Mouse (Mus musculus) midbrain, embryonic 11.5 days (tissue): ENCODE measurements around the gene Pitx2. TPM values are rescaled to one million over a fixed set of nuclear protein-coding genes. Genes with fewer than 3 reads are reported as not detected.

Experiments used
- ATAC-seq: fragments of 200-750 bp; cut with Nextera tagmentation; 2 replicates; pipeline ENCODE4 v1.8.0; 2017; ENCODE audit warnings: moderate TSS enrichment, moderate library complexity; ENCODE audit not compliant: low FRiP score
- DNase-seq: peaks from one replicate; pipeline ENCODE4 v3.0.0; 2015; ENCODE audit warnings: low spot score; ENCODE audit errors: missing footprints
- H3K27ac ChIP-seq: fragments of 300-500 bp; sonication (generic); 2 replicates; pipeline ENCODE4 v1.5.1; 2014; ENCODE audit warnings: low read depth, low read length
- H3K27me3 ChIP-seq: fragments of 300-500 bp; sonication (generic); 2 replicates; pipeline ENCODE4 v1.6.1; 2014; ENCODE audit warnings: mild to moderate bottlenecking, low read length, moderate library complexity, mixed read lengths; ENCODE audit not compliant: control insufficient read depth, insufficient read depth
- H3K36me3 ChIP-seq: fragments of 300-500 bp; sonication (generic); 2 replicates; pipeline ENCODE4 v1.6.1; 2014; ENCODE audit warnings: mild to moderate bottlenecking, low read length, moderate library complexity, mixed read lengths; ENCODE audit not compliant: control insufficient read depth, insufficient read depth
- H3K4me1 ChIP-seq: fragments of 300-500 bp; sonication (generic); 2 replicates; pipeline ENCODE4 v1.6.1; 2014; ENCODE audit warnings: low read length; ENCODE audit not compliant: control insufficient read depth, insufficient read depth
- H3K4me2 ChIP-seq: fragments of 300-500 bp; sonication (generic); 2 replicates; pipeline ENCODE4 v1.6.1; 2014; ENCODE audit warnings: mild to moderate bottlenecking, moderate library complexity
- H3K4me3 ChIP-seq: fragments of 300-500 bp; sonication (generic); 2 replicates; pipeline ENCODE4 v1.5.1; 2014; ENCODE audit warnings: low read depth, low read length
- H3K9ac ChIP-seq: fragments of 300-500 bp; sonication (generic); 2 replicates; pipeline ENCODE4 v1.6.1; 2014; ENCODE audit warnings: low read length
- H3K9me3 ChIP-seq: fragments of 300-500 bp; sonication (generic); 2 replicates; pipeline ENCODE4 v1.6.1; 2016; ENCODE audit warnings: low read length; ENCODE audit not compliant: control insufficient read depth
- WGBS: fragments of 180-500 bp; shearing (Covaris S2); extraction: QIAGEN DNeasy Blood & Tissue Kit; methylation state at CpG from one replicate; pipeline ENCODE4 v1.1.7; 2014; 5-methylcytosine and 5-hydroxymethylcytosine counted together
- polyA plus RNA-seq: library from polyadenylated mRNA; unstranded; fragments of >200 nt; fragmentation: Nextera tagmentation; extraction: Ambion mirVana; gene quantifications from 2 replicates; pipeline ENCODE4 v1.2.1, GENCODE M21; 2014

Gene Pitx2
- polyA plus RNA-seq, 1 experiment from 2014 or later: 53.7 TPM

DNA sequence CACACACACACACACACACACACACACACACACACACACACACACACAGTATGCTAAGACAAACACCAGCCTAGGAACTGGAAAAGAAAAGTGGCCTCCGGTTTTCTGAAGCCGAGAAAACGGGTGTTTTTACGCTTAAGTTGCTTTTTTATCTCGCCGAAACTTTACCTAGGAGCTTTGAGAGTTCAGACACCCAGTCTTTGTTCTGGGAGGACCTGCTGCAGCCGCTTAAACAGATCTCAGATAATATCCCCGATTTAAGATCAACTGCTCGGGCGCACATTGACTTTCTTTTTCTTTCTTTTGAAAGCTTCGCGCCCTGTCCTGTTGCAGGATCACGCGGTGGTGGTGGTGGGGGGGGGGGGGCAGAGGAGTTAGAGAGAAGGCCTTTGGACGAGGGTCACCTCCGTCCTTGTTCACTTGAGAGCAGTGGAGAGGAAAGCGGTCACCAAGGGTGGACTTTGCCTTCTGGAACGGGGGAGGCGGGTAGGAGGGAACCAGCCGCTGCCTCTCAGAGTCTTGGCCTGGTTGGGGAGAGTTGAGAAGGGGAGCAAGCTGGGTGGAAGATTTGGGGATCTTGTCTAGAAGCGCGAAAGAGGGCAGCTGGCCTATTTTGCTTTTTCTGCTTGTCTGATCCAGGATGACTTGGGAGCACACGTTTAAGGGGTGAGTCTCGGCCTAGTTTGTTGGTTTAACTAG is 21.2 kb downstream of the Pitx2 start:
- under 1% methylated on average over 24 of the region's 24 CpGs for WGBS
- H3K27me3 ChIP-seq: peaks cover 90% of the 10 kb centered on the region
- H3K36me3 ChIP-seq: no peaks in the 10 kb centered on the region
- no peak overlapping the region for H3K9ac ChIP-seq
- peaks cover 8% of the 10 kb centered on the region for H3K4me1 ChIP-seq
- peak; percentile 97 for DNase-seq
- H3K4me3 ChIP-seq: no peak overlapping the region
- no peak for ATAC-seq
- H3K4me2 ChIP-seq: 0 out of 2 replicates have a peak overlapping the region, but pooled peaks have one; percentile 3
- no peak overlapping the region for H3K27ac ChIP-seq
- no peaks in the 10 kb centered on the region for H3K9me3 ChIP-seq

DNA sequence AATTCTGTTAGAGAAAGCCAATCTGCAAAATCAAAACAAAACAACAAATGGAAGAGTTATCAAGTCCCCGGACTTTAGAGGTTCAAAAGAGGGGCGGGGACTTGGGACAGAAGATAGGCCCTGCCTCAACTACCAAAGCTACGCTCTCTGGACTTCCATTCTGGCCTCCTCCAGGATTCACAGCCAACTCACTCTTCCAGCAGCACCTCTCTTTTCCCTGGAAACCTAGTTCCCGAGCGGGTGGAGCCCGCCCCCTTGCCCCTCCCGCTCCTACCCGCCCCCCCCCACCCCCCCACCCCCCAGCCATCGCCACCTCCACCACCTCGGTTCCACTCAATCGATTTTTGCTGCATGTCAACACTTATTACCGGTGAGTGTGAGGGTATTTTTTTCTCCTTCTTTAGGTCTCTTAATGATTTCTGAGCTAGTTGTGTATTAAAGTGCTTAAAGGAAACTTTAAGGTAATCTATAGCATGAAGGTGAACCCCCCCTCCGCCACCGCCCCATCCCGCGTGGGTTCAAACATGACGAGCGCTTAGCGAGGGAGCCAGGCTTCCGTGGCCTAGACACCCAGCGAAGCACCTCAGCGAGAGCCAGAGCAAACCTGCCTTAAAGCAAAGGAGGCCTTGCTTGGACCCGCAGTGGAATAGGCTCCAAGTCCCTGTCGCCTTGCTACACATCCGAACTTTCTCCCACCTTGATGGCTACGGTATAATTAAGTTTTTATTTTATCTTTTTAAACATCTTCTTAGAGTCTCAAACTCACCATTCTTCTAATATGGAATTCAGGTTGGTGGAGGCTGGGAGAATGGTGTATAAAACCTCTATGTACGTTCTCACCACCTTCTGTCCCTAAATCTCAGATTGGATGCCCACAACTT is 21.9 kb downstream of the Pitx2 start:
- Histone ChIP-seq H3K9me3 (no peaks in the 10 kb centered on the region), H3K27ac (no peak overlapping the region), H3K4me1 (peaks cover 5% of the 10 kb centered on the region; the same call in 1 of the 2 replicates), H3K4me2 (no peak overlapping the region), H3K4me3 (no peak overlapping the region), H3K9ac (no peak overlapping the region), H3K36me3 (no peaks in the 10 kb centered on the region), H3K27me3 (peaks cover 91% of the 10 kb centered on the region)
- WGBS: under 1% methylated on average over 25 of the region's 27 CpGs
- ATAC-seq (no peak), DNase-seq (peak; percentile 95)

DNA sequence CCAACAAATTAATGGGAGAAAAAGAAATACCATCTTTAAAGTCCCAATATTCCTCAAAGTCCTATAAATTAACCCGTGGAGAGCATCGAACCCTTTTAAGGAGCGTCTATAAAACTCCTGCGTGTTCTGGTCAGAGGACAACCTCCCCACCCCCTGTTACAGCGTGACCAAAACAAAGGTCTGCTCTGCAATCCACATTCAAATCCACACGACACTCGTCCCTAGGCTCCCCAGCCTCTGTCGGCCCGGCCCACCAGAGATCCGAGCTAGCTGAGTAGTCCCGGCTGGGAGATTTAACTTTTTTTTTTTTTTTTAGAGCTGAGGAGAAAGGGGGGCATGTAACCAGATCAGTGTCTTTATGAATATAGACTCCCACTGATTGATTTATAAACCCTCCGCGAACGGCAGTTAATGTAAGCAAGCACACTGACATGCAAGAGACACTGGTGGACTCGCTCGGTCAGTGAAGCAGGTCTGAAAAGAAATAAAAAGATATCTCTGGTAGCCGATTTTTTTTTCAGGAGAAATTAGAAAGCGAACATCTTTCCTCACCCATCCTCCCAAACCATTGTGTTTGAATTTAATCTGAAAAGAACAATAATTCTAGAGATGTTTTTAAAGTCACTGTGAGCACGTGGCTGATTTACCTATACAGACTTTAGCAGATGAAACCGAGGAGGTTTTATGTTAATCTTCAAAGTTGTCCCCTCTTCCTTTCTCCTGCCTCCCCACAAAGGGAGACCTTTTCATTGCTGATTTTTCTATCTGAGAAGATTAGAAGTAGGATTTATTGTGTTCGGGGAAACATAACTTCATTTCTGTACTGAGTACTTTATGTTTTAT is 23.0 kb downstream of the Pitx2 start:
- no peak overlapping the region for H3K27ac ChIP-seq
- peaks cover 5% of the 10 kb centered on the region; the same call in 1 of the 2 replicates for H3K4me1 ChIP-seq
- H3K9me3 ChIP-seq: no peaks in the 10 kb centered on the region
- H3K4me3 ChIP-seq: no peak overlapping the region
- H3K4me2 ChIP-seq: no peak overlapping the region
- WGBS: under 1% methylated on average over 21 of the region's 21 CpGs
- ATAC-seq (no peak), DNase-seq (peak; percentile 93)
- H3K36me3 ChIP-seq: no peaks in the 10 kb centered on the region
- H3K27me3 ChIP-seq: peaks cover 92% of the 10 kb centered on the region
- H3K9ac ChIP-seq: no peak overlapping the region

DNA sequence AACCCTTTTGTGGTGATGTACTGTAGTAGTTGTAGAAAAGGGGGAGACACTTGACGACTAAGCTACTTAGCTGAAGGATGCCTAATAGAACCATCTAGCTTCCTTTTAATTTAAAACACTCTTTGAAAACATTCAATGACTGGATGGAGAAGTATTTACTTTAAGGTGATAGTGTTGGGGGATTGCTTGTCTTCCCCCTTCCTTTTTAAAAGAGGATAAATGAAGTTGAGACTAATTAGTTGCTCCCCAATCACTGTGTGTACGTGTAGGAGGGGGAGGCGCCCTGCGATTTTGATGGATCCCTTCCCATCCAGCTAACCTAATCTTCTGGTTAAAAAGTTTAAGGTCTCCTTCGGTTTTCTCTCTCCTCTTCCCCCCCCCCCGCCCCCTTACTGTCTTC is 23.7 kb downstream of the Pitx2 start:
- Histone ChIP-seq H3K9me3 (no peaks in the 10 kb centered on the region), H3K27me3 (peaks cover 92% of the 10 kb centered on the region), H3K4me3 (no peak overlapping the region), H3K27ac (no peak overlapping the region), H3K4me2 (no peak overlapping the region), H3K36me3 (no peaks in the 10 kb centered on the region), H3K4me1 (peaks cover 5% of the 10 kb centered on the region; the same call in 1 of the 2 replicates), H3K9ac (no peak overlapping the region)
- 0% methylated on average over 6 of the region's 6 CpGs for WGBS
- peak; percentile 90 for DNase-seq
- no peak for ATAC-seq

DNA sequence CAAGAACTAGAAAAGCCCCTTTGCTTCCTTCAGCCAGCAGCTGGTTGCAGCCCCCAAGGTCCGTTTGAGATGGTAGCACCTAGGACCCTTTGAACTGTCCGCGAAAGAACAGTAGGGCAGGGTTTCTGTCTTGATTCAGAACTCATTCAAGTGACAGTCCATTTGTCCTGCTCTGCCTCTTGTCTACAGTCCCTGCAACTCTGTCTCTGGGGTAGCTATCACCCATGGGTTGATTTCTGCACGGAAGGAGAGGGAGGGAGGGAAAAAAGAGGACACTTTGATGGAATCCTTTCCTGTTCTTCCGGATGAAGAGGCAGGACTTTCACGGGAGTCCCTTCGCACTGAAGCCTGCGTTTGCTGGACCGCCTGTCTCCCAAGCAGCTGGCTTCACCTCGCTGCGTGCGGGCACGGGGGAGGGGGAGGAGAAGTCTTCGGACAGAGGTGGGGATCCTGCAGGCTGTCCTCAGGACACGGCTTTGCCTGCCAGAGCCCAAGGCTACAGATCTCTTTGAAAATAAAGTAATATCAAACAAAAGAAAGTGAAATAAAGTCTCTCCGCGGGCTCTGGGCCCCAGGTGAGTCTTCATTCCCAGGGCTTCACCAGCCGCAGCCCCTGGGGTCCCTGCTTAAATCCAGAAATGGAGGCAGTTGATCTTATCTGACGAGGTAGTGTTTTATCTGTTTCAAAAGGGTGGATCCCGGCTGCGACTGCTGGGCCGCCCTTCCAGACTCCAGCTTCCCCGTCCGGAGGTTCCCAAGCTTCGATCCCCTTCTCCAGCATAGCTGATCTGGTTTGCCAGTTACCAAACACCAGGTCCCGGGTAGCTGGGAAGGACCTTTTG is 24.5 kb downstream of the Pitx2 start:
- Histone ChIP-seq H3K4me3 (no peak overlapping the region), H3K27ac (no peak overlapping the region), H3K36me3 (no peaks in the 10 kb centered on the region), H3K9ac (no peak overlapping the region), H3K4me2 (no peak overlapping the region), H3K9me3 (no peaks in the 10 kb centered on the region), H3K4me1 (peaks cover 5% of the 10 kb centered on the region; the same call in 1 of the 2 replicates), H3K27me3 (peaks cover 92% of the 10 kb centered on the region)
- peak; percentile 95 for DNase-seq
- ATAC-seq: 0 out of 2 replicates have a peak, but pooled peaks have one; percentile 14
- WGBS: 0% methylated on average over 26 of the region's 26 CpGs

DNA sequence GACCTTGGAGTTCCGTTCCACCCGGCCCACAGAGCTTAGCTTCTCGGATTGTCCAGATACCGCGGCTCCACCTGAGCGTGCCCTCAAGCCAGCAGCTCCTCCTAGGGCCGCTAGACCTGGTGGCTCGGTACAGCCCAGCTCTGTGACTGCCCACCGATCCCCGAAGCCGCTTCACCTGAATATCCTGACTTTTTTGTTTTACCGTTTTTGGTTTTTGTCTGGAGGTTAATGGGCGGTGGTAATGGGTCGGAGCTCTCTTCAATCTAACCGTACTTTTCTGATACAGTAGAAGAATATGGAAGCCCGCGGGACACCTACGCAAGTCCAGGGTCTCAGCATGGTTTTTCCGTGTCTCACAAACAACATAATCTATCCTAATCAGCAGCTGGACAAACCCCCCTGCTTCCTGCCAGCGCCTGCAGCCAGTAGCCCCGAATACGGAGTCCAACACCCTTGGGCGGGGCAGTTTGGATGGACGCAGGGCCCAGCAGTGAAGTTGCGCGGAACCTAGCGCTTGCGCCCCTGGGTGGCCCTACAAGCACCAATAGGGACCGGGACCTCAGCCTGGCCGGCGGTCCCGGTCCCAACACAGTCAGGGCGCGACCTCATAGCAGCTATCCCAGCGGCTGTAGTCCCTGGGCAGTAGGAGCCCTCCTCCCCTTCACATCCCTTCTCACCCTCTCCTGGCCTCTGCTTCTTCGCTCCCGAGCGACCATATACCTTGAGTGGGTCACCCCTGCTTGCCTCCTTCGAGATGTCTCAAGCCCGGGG is 25.3 kb downstream of the Pitx2 start:
- Histone ChIP-seq H3K9ac (no peak overlapping the region), H3K36me3 (no peaks in the 10 kb centered on the region), H3K4me2 (no peak overlapping the region), H3K9me3 (no peaks in the 10 kb centered on the region), H3K27ac (no peak overlapping the region), H3K4me1 (peaks cover 5% of the 10 kb centered on the region; the same call in 1 of the 2 replicates), H3K27me3 (peaks cover 86% of the 10 kb centered on the region), H3K4me3 (no peak overlapping the region)
- ATAC-seq (0 out of 2 replicates have a peak, but pooled peaks have one; percentile 17), DNase-seq (peak; percentile 96)
- WGBS: under 1% methylated on average over 40 of the region's 40 CpGs

DNA sequence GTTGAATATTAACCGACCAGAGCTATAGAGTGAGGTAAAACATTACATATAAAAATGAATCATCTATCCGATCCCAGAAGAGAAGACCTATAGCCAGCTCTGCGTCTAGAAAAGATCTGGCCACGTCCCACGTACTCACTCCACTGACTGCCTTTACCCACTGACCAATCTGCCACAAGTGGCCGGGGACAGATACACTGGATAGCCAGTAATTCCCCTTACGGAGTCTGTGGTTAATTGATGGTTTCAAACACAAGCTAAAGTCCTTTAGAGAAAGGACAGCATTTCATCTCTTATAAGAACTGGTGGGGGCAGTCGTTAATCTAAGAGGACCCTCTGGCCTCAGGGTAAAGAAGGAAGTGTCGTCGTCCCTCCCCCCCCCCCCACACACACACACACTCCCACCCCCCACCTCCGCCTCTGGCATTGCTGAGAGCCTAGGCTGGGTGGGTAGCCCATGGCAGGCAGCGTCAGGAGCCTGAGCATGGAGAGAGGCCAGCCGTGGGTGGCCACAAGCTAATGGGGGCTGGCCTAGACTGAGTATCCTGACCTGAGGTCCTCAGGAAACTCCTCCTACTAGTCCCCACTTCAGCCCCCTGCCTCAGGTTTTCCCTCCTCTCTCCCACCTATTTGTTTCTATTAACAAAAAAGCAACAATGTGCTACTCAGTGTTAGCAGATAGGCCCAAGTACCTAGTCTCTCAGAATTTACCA is 26.1 kb downstream of the Pitx2 start:
- H3K36me3 ChIP-seq: no peaks in the 10 kb centered on the region
- DNase-seq: peak; percentile 92
- no peak overlapping the region for H3K9ac ChIP-seq
- WGBS: under 1% methylated on average over 13 of the region's 13 CpGs
- peaks cover 80% of the 10 kb centered on the region for H3K27me3 ChIP-seq
- H3K4me3 ChIP-seq: no peak overlapping the region
- H3K27ac ChIP-seq: no peak overlapping the region
- peaks cover 5% of the 10 kb centered on the region; the same call in 1 of the 2 replicates for H3K4me1 ChIP-seq
- ATAC-seq: 0 out of 2 replicates have a peak, but pooled peaks have one; percentile 15
- no peak overlapping the region for H3K4me2 ChIP-seq
- no peaks in the 10 kb centered on the region for H3K9me3 ChIP-seq
